Mouse (Mus musculus): ENCODE measurements around the gene Foxi2. TPM values are rescaled to one million over a fixed set of nuclear protein-coding genes. Genes with fewer than 3 reads are reported as not detected.
A peak's percentile ranks its signal among the peaks of the same experiment; 100 is the strongest.

Gene Foxi2
- polyA plus RNA-seq, 1 experiment from 2014 or later: 1.8 TPM

GRCm38 (mm10) chr7:135408501-135408900, 1.6 kb upstream of the Foxi2 start:
- Histone ChIP-seq H3K4me3 (no peak overlapping the region), H3K9me3 (replicated peaks) (no peaks in the 10 kb centered on the region), H3K27ac (no peak overlapping the region), H3K4me1 (peaks cover 9% of the 10 kb centered on the region), H3K27me3 (ENCODE audit: low read depth, poor library complexity, severe bottlenecking) (peaks cover 57% of the 10 kb centered on the region), H3K36me3 (no peaks in the 10 kb centered on the region)
- no peak for DNase-seq (ENCODE audit: low spot score)
- 75% methylated on average over 3 of the region's 3 CpGs for WGBS

GRCm38 (mm10) chr7:135412357-135412756, 2.2 kb downstream of the Foxi2 start:
- no peaks in the 10 kb centered on the region for H3K9me3 ChIP-seq (replicated peaks)
- WGBS: 60% methylated on average over 6 of the region's 6 CpGs
- no peak overlapping the region for H3K27ac ChIP-seq
- no peak for DNase-seq (ENCODE audit: low spot score)
- no peaks in the 10 kb centered on the region for H3K36me3 ChIP-seq
- H3K4me1 ChIP-seq: peaks cover 9% of the 10 kb centered on the region
- peaks cover 58% of the 10 kb centered on the region for H3K27me3 ChIP-seq (ENCODE audit: low read depth, poor library complexity, severe bottlenecking)
- H3K4me3 ChIP-seq: no peak overlapping the region

- WGBS: 90% methylated on average over 6 of the region's 6 CpGs
- H3K36me3 ChIP-seq: no peaks in the 10 kb centered on the region
- H3K4me3 ChIP-seq: no peak overlapping the region
- no peaks in the 10 kb centered on the region for H3K4me1 ChIP-seq
- no peaks in the 10 kb centered on the region for H3K9me3 ChIP-seq (replicated peaks)
- no peak overlapping the region for H3K27ac ChIP-seq
- H3K27me3 ChIP-seq (ENCODE audit: low read depth, poor library complexity, severe bottlenecking): no peaks in the 10 kb centered on the region
- no peak for DNase-seq (ENCODE audit: low spot score)
Measured at GRCm38 (mm10) chr7:135428840-135429239, 18.7 kb downstream of the Foxi2 start.

- H3K4me3 ChIP-seq: no peak overlapping the region
- 54% methylated on average over 2 of the region's 2 CpGs for WGBS
- no peak for DNase-seq (ENCODE audit: low spot score)
Measured at GRCm38 (mm10) chr7:135430903-135431302, 20.8 kb downstream of the Foxi2 start.

GRCm38 (mm10) chr7:135443903-135444302, 33.8 kb downstream of the Foxi2 start:
- WGBS: 87% methylated on average over 4 of the region's 4 CpGs
- H3K4me3 ChIP-seq: no peak overlapping the region

More at GRCm38 (mm10) chr7:135430903-135431302, 20.8 kb downstream of the Foxi2 start:
- Histone ChIP-seq H3K27ac (no peak overlapping the region), H3K36me3 (no peaks in the 10 kb centered on the region), H3K9me3 (replicated peaks) (no peaks in the 10 kb centered on the region), H3K27me3 (ENCODE audit: low read depth, poor library complexity, severe bottlenecking) (no peaks in the 10 kb centered on the region), H3K4me1 (no peaks in the 10 kb centered on the region)

GRCm38 (mm10) chr7:135451340-135451739, 41.2 kb downstream of the Foxi2 start:
- H3K4me3 ChIP-seq: no peak overlapping the region
- no peaks in the 10 kb centered on the region for H3K36me3 ChIP-seq
- H3K27ac ChIP-seq: no peak overlapping the region
- no peak for DNase-seq (ENCODE audit: low spot score)
- H3K4me1 ChIP-seq: no peaks in the 10 kb centered on the region
- WGBS: 86% methylated on average over 3 of the region's 3 CpGs
- H3K27me3 ChIP-seq (ENCODE audit: low read depth, poor library complexity, severe bottlenecking): no peaks in the 10 kb centered on the region
- H3K9me3 ChIP-seq (replicated peaks): no peaks in the 10 kb centered on the region

More at GRCm38 (mm10) chr7:135443903-135444302, 33.8 kb downstream of the Foxi2 start:
- H3K4me1 ChIP-seq: no peaks in the 10 kb centered on the region
- no peaks in the 10 kb centered on the region for H3K27me3 ChIP-seq (ENCODE audit: low read depth, poor library complexity, severe bottlenecking)
- no peak overlapping the region for H3K27ac ChIP-seq
- H3K36me3 ChIP-seq: no peaks in the 10 kb centered on the region
- no peaks in the 10 kb centered on the region for H3K9me3 ChIP-seq (replicated peaks)
- no peak for DNase-seq (ENCODE audit: low spot score)

GRCm38 (mm10) chr7:135452366-135452765, 42.3 kb downstream of the Foxi2 start:
- H3K9me3 ChIP-seq (replicated peaks): no peaks in the 10 kb centered on the region
- no peak overlapping the region for H3K27ac ChIP-seq
- H3K27me3 ChIP-seq (ENCODE audit: low read depth, poor library complexity, severe bottlenecking): no peaks in the 10 kb centered on the region
- WGBS: 83% methylated on average over 1 of the region's 1 CpGs
- H3K36me3 ChIP-seq: no peaks in the 10 kb centered on the region
- no peaks in the 10 kb centered on the region for H3K4me1 ChIP-seq
- no peak overlapping the region for H3K4me3 ChIP-seq
- DNase-seq (ENCODE audit: low spot score): no peak

- Histone ChIP-seq H3K4me1 (no peaks in the 10 kb centered on the region), H3K27ac (no peak overlapping the region), H3K27me3 (ENCODE audit: low read depth, poor library complexity, severe bottlenecking) (no peaks in the 10 kb centered on the region), H3K36me3 (no peaks in the 10 kb centered on the region), H3K9me3 (replicated peaks) (no peaks in the 10 kb centered on the region), H3K4me3 (no peak overlapping the region)
- 45% methylated on average over 3 of the region's 3 CpGs for WGBS
- DNase-seq (ENCODE audit: low spot score): peak; percentile 59
Measured at GRCm38 (mm10) chr7:135453690-135454089, 43.6 kb downstream of the Foxi2 start.

Other genes with a start within 250 kb of the Foxi2 start
- not detected in 2 replicates for gene Nps, start 151.6 kb upstream of the Foxi2 start, polyA plus RNA-seq (2016; fragmentation: Nextera tagmentation; extraction: Ambion mirVana)
- gene Clrn3, start 118.3 kb downstream of the Foxi2 start, polyA plus RNA-seq (2016; fragmentation: Nextera tagmentation; extraction: Ambion mirVana): not detected in 2 replicates
- 0.58 and 0.64 TPM in 2 replicates for gene Ptpre, start 127.2 kb downstream of the Foxi2 start, polyA plus RNA-seq (2016; fragmentation: Nextera tagmentation; extraction: Ambion mirVana)